8 mouse cellular contexts compared by ENCODE assay signal in genomic region chr1:131086907-131087306, GRCm38 (mm10). TPM values are rescaled to one million over a fixed set of nuclear protein-coding genes. Genes with fewer than 3 reads are reported as not detected.
DNase-seq lines count a peak whose midpoint lies in the region; ATAC-seq and TF ChIP-seq lines count a peak whose summit lies in the region.

No protein-coding gene starts in this region.

- H3K4me1 ChIP-seq in forebrain, embryonic 12.5 days = peaks cover 83% of the 10 kb centered on the region
- peaks cover 68% of the 10 kb centered on the region for H3K4me1 ChIP-seq in hindbrain, embryonic 15.5 days (replicated peaks)
- peaks cover 22% of the 10 kb centered on the region for H3K4me1 ChIP-seq in cerebellum, adult 2 months (ENCODE audit: control insufficient read depth, insufficient read depth, low read length)

- no peaks in the 10 kb centered on the region for H3K9me3 ChIP-seq in forebrain, embryonic 12.5 days
- no peaks in the 10 kb centered on the region for H3K9me3 ChIP-seq in hindbrain, embryonic 15.5 days

- H3K4me2 ChIP-seq in forebrain, embryonic 12.5 days = peak overlapping the region; percentile 11; the same call in 1 of the 2 replicates
- no peak overlapping the region for H3K4me2 ChIP-seq in hindbrain, embryonic 15.5 days

- no peak for TF ChIP-seq POLR2A in cerebellum, adult 2 months (IDR thresholded peaks at IDR 0.05; ENCODE audit: borderline replicate concordance, insufficient read depth, low read length)

- no peaks in the 10 kb centered on the region for H3K27me3 ChIP-seq in forebrain, embryonic 12.5 days
- no peaks in the 10 kb centered on the region for H3K27me3 ChIP-seq in hindbrain, embryonic 15.5 days
- no peaks in the 10 kb centered on the region for H3K27me3 ChIP-seq in cerebellum, adult 2 months (ENCODE audit: control insufficient read depth, insufficient read depth, low read length)

- intact Hi-C loops in gastrocnemius, postnatal 14 days (cut with DNase I; ENCODE audit: low total_unique reads) = no loop called here
- intact Hi-C loops in left cerebral cortex, postnatal 10 days (cut with DNase I) = no loop called here

- peak; percentile 48 for DNase-seq in gastrocnemius, postnatal 25 days
- no peak for DNase-seq in gastrocnemius, postnatal 14 days
- DNase-seq in cerebellum, adult 2 months = no peak
- DNase-seq in left cerebral cortex, postnatal 10 days (ENCODE audit: extremely low spot score in 1 of 2, low spot score in 2 of 2) = no peak

- no peak for ATAC-seq in forebrain, embryonic 12.5 days (ENCODE audit: low FRiP score)
- ATAC-seq in hindbrain, embryonic 15.5 days (ENCODE audit: low FRiP score, low read depth) = 0 out of 2 replicates have a peak, but pooled peaks have one; percentile 23
- no peak for ATAC-seq in erythroid progenitor cell, adult 5-6 weeks (replicated peaks; ENCODE audit: low FRiP score, poor library complexity, severe bottlenecking)

- peaks cover 100% of the 10 kb centered on the region for H3K79me2 ChIP-seq in macrophage (ENCODE audit: inconsistent target)

- H3K9ac ChIP-seq in forebrain, embryonic 12.5 days = 0 out of 2 replicates have a peak overlapping the region, but pooled peaks have one; percentile 12
- H3K9ac ChIP-seq in hindbrain, embryonic 15.5 days = no peak overlapping the region

- H3K4me3 ChIP-seq in forebrain, embryonic 12.5 days (replicated peaks) = no peak overlapping the region
- no peak overlapping the region for H3K4me3 ChIP-seq in hindbrain, embryonic 15.5 days
- H3K4me3 ChIP-seq in macrophage (ENCODE audit: inconsistent target) = no peak overlapping the region
- no peak overlapping the region for H3K4me3 ChIP-seq in cerebellum, adult 2 months (replicated peaks; ENCODE audit: insufficient read depth, low read depth, low read length)

- 49% methylated on average over 7 of the region's 7 CpGs for WGBS in forebrain, embryonic 12.5 days
- 19% methylated on average over 7 of the region's 7 CpGs for WGBS in hindbrain, embryonic 15.5 days
- WGBS in macrophage (ENCODE audit: missing documents) = 10% methylated on average over 7 of the region's 7 CpGs
- 75% methylated on average over 7 of the region's 7 CpGs for WGBS in cerebellum, adult 2 months

- H3K27ac ChIP-seq in forebrain, embryonic 12.5 days = peak overlapping the region; percentile 78
- peak overlapping the region; percentile 68 for H3K27ac ChIP-seq in hindbrain, embryonic 15.5 days (replicated peaks)
- H3K27ac ChIP-seq in macrophage = peak overlapping the region; percentile 12; the same call in 1 of the 2 replicates
- H3K27ac ChIP-seq in cerebellum, adult 2 months (ENCODE audit: insufficient read depth, low read length) = no peak overlapping the region

- H3K36me3 ChIP-seq in forebrain, embryonic 12.5 days (replicated peaks) = no peaks in the 10 kb centered on the region
- H3K36me3 ChIP-seq in hindbrain, embryonic 15.5 days = no peaks in the 10 kb centered on the region
- H3K36me3 ChIP-seq in macrophage (ENCODE audit: inconsistent target) = no peaks in the 10 kb centered on the region

- TF ChIP-seq CTCF in cerebellum, adult 2 months (IDR thresholded peaks at IDR 0.05; ENCODE audit: borderline replicate concordance, insufficient read depth, low read depth, low read length) = no peak

RNA-seq across cellular contexts. Expression of gene Mapkapk2, which starts 10.7 kb away (rescaled TPM):
- 100 to 1,000 TPM; 193 to 219 TPM for total RNA-seq in gastrocnemius, postnatal 25 days (2021)
- total RNA-seq in gastrocnemius, postnatal 14 days (2021) = 100 to 1,000 TPM; 151 to 154 TPM
- 51.0 and 55.3 TPM in 2 replicates for polyA plus RNA-seq in forebrain, embryonic 12.5 days (2016; fragmentation: Nextera tagmentation; extraction: Ambion mirVana)
- polyA plus RNA-seq in hindbrain, embryonic 15.5 days (2015; fragmentation: Nextera tagmentation; extraction: Ambion mirVana) = 20.0 and 22.1 TPM in 2 replicates
- 1,000 to 10,000 TPM in 2 of 26 experiments, 100 to 1,000 TPM in 16, 10 to 100 TPM in 8; 49.4 to 1,356 (median 242) TPM for total RNA-seq in macrophage (2018; cell fraction: chromatin; rRNA removed)
- total RNA-seq in macrophage (2018; cell fraction: cytosol; rRNA removed) = 100 to 1,000 TPM; 131 to 754 (median 228) TPM
- total RNA-seq in macrophage (2018; cell fraction: nucleus; rRNA removed) = 1,000 to 10,000 TPM in 3 of 26 experiments, 100 to 1,000 TPM in 21, 10 to 100 TPM in 2; 85.5 to 1,231 (median 424) TPM
- polyA plus RNA-seq in macrophage (2018) = 87.7 to 156 TPM (median 109 TPM) in 3 replicates
- total RNA-seq in erythroid progenitor cell, adult 5-6 weeks (2015; ENCODE audit: low replicate concordance) = 30.3 and 36.9 TPM in 2 replicates
- 16.0 and 23.2 TPM in 2 replicates for total RNA-seq in erythroid progenitor cell, adult 5-6 weeks (2017; ENCODE audit: low replicate concordance)
- polyA plus RNA-seq in cerebellum, adult 2 months (2012; rRNA removed) = 34.0 and 35.8 TPM in 2 replicates
- total RNA-seq in left cerebral cortex, postnatal 10 days (2021) = 10 to 100 TPM; 26.8 to 31.1 TPM

RNA-seq across cellular contexts. Expression of gene Dyrk3, which starts 51.2 kb away (rescaled TPM):
- total RNA-seq in gastrocnemius, postnatal 25 days (2021) = not detected
- total RNA-seq in gastrocnemius, postnatal 14 days (2021) = under 1 TPM; 0.07 to 0.14 TPM
- polyA plus RNA-seq in forebrain, embryonic 12.5 days (2016; fragmentation: Nextera tagmentation; extraction: Ambion mirVana) = 20.9 and 21.8 TPM in 2 replicates
- polyA plus RNA-seq in hindbrain, embryonic 15.5 days (2015; fragmentation: Nextera tagmentation; extraction: Ambion mirVana) = 13.8 and 15.9 TPM in 2 replicates
- 1 to 10 TPM in 1 of 26 experiments, under 1 TPM in 10, not detected in 15; 0.21 to 1.1 (median 0.33) TPM for total RNA-seq in macrophage (2018; cell fraction: chromatin; rRNA removed)
- total RNA-seq in macrophage (2018; cell fraction: cytosol; rRNA removed) = 1 to 10 TPM in 1 of 26 experiments, under 1 TPM in 25; 0.20 to 1.0 (median 0.42) TPM
- total RNA-seq in macrophage (2018; cell fraction: nucleus; rRNA removed) = 1 to 10 TPM in 3 of 26 experiments, under 1 TPM in 20, not detected in 3; 0.16 to 1.3 (median 0.37) TPM
- 0.30 to 0.75 TPM (median 0.67 TPM) in 3 replicates for polyA plus RNA-seq in macrophage (2018)
- total RNA-seq in erythroid progenitor cell, adult 5-6 weeks (2015; ENCODE audit: low replicate concordance) = 25.2 and 25.9 TPM in 2 replicates
- 14.4 and 23.5 TPM in 2 replicates for total RNA-seq in erythroid progenitor cell, adult 5-6 weeks (2017; ENCODE audit: low replicate concordance)
- 2.9 and 4.1 TPM in 2 replicates for polyA plus RNA-seq in cerebellum, adult 2 months (2012; rRNA removed)
- 10 to 100 TPM in 1 of 2 experiments, 1 to 10 TPM in 1; 9.9 to 11.3 TPM for total RNA-seq in left cerebral cortex, postnatal 10 days (2021)

Comparison
In these comparisons a context has a peak if more than half of its experiments do, and no peak if none do; other contexts are left out.
1. RNA of gene Mapkapk2, which starts 10.7 kb away (total RNA-seq): 193 to 219 TPM in gastrocnemius, postnatal 25 days and 151 to 154 TPM in gastrocnemius, postnatal 14 days; 16.0 to 36.9 TPM in erythroid progenitor cell, adult 5-6 weeks and 26.8 to 31.1 TPM in left cerebral cortex, postnatal 10 days; every median in the first group is over 4 times any median in the second.
2. RNA of gene Dyrk3, which starts 51.2 kb away (total RNA-seq): 14.4 to 25.9 TPM in erythroid progenitor cell, adult 5-6 weeks and 9.9 to 11.3 TPM in left cerebral cortex, postnatal 10 days; not detected in gastrocnemius, postnatal 25 days and 0.07 to 0.14 TPM in gastrocnemius, postnatal 14 days; every median in the first group is over 4 times any median in the second.